Mouse (Mus musculus) heart, postnatal 0 days (tissue): ENCODE results near the gene Rbm20. TPM values are rescaled to one million over a fixed set of nuclear protein-coding genes. Genes with fewer than 3 reads are reported as not detected.

ENCODE experiments used
- ATAC-seq: fragments of 200-750 bp; cut with Nextera tagmentation; 2 replicates; pipeline ENCODE4 v1.8.0; 2017; ENCODE audit warnings: low read depth, moderate number of reproducible peaks, moderate library complexity; ENCODE audit not compliant: insufficient read depth
- DNase-seq: peaks from one replicate; pipeline ENCODE4 v3.0.0-alpha.2; 2016; ENCODE audit warnings: low spot score
- H3K27ac ChIP-seq: fragments of 300-500 bp; sonication (generic); 2 replicates; pipeline ENCODE4 v1.5.1; 2014; ENCODE audit warnings: low read depth, mild to moderate bottlenecking
- H3K27me3 ChIP-seq: fragments of 300-500 bp; sonication (generic); 2 replicates; pipeline ENCODE4 v1.6.1; 2014; ENCODE audit warnings: low read length, mixed read lengths; ENCODE audit not compliant: control insufficient read depth, insufficient read depth
- H3K36me3 ChIP-seq: fragments of 300-500 bp; sonication (generic); replicated peaks from 2 replicates; pipeline ENCODE4 v1.6.1; 2014; ENCODE audit warnings: low read length, mixed read lengths; ENCODE audit not compliant: control insufficient read depth, insufficient read depth
- H3K4me1 ChIP-seq: fragments of 300-500 bp; sonication (generic); 2 replicates; pipeline ENCODE4 v1.6.1; 2014; ENCODE audit warnings: antibody characterized with exemption; ENCODE audit not compliant: control insufficient read depth, insufficient read depth
- H3K4me2 ChIP-seq: fragments of 300-500 bp; sonication (generic); 2 replicates; pipeline ENCODE4 v1.6.1; 2014; ENCODE audit warnings: low read depth, mild to moderate bottlenecking, low read length, moderate library complexity
- H3K4me3 ChIP-seq: fragments of 300-500 bp; sonication (generic); 2 replicates; pipeline ENCODE4 v1.5.1; 2014; ENCODE audit warnings: low read depth, low read length
- H3K9ac ChIP-seq: fragments of 300-500 bp; sonication (generic); replicated peaks from 2 replicates; pipeline ENCODE4 v1.6.1; 2014; ENCODE audit warnings: low read depth, low read length, mixed read lengths
- H3K9me3 ChIP-seq: fragments of 300-500 bp; sonication (generic); replicated peaks from 2 replicates; pipeline ENCODE4 v1.6.1; 2016; ENCODE audit warnings: low read length; ENCODE audit not compliant: control insufficient read depth
- CTCF ChIP-seq: IDR thresholded peaks from 2 replicates; pipeline ENCODE4 v1.5.1; 2016; ENCODE audit warnings: antibody characterized with exemption, control low read depth, low read depth
- EP300 ChIP-seq: IDR thresholded peaks from 2 replicates; pipeline ENCODE4 v1.6.1; 2016; ENCODE audit warnings: antibody characterized with exemption, low read depth
- WGBS: fragments of 180-500 bp; shearing (Covaris S2); extraction: QIAGEN DNeasy Blood & Tissue Kit; methylation state at CpG from one replicate; pipeline ENCODE4 v1.1.7; 2014; 5-methylcytosine and 5-hydroxymethylcytosine counted together
- polyA plus RNA-seq: library from polyadenylated mRNA; unstranded; fragments of >200 nt; fragmentation: Nextera tagmentation; extraction: Ambion mirVana; gene quantifications from 2 replicates; pipeline ENCODE4 v1.2.1, GENCODE M21; 2015
- total RNA-seq: library from RNA; depleted of rRNA; stranded (reverse); fragments of >200 nt; gene quantifications from 2 replicates; pipeline ENCODE4 v1.2.3, GENCODE M21; 2014; ENCODE audit warnings: low replicate concordance

Rbm20 gene
- total and polyA plus RNA-seq, 2 experiments from 2014 or later, result 65.2 to 340 TPM

- ATAC-seq (peak; percentile 44; the same call in 1 of the 2 replicates), DNase-seq (peak; percentile 42)
- Histone ChIP-seq H3K9ac (no peak overlapping the region), H3K27ac (peak overlapping the region; percentile 68; the same call in 1 of the 2 replicates), H3K36me3 (no peaks in the 10 kb centered on the region), H3K9me3 (no peaks in the 10 kb centered on the region), H3K4me1 (peaks cover 32% of the 10 kb centered on the region), H3K4me3 (no peak overlapping the region), H3K4me2 (no peak overlapping the region), H3K27me3 (no peaks in the 10 kb centered on the region)
- WGBS, result 44% methylated on average over 5 of the region's 5 CpGs
- TF ChIP-seq CTCF (no peak), EP300 (no peak)
Observed at GRCm38 (mm10) chr19:53890781-53891251, 213.7 kb downstream of the Rbm20 start.

GRCm38 (mm10) chr19:53891569-53891968 is 214.5 kb downstream of the Rbm20 start:
- DNase-seq, result no peak

DNA sequence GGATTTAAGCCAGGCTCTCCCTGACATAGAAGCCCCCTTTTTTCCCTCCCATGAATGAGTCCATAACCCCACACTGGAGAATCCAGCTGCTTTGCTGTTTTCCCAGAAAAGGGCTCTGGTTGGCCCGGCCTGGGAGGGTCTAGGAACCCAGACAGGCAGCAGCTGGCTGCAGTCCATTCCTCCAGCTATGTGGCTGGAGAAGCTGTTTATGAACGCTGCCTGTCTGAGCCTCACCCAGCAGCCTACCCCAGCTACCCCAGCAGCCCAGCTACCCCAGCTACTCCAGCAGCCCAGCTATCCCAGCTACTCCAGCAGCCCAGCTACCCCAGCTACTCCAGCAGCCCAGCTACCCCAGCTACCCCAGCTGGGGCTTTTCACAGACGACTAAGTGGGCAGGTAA is 215.0 kb downstream of the Rbm20 start, which contains the start of gene Pdcd4:
TSS of gene Pdcd4 (plus strand) at position 171 of the 400 bp plus-strand sequence.
- Histone ChIP-seq H3K27ac (peak within 1 kb of the TSS; percentile 68), H3K9me3 (no peaks in the 10 kb centered on the region), H3K4me1 (peaks cover 32% of the 10 kb centered on the region), H3K27me3 (no peaks in the 10 kb centered on the region), H3K4me3 (no peak within 1 kb of the TSS), H3K4me2 (no peak within 1 kb of the TSS), H3K36me3 (no peaks in the 10 kb centered on the region), H3K9ac (0 out of 2 replicates have a peak within 1 kb of the TSS, but pooled peaks have one; percentile 8)
- WGBS, result 20% methylated on average over 3 of the region's 3 CpGs
- no peak for DNase-seq
- TF ChIP-seq EP300 (no peak), CTCF (no peak)
- 0 out of 2 replicates have a peak, but pooled peaks have one; percentile 46 for ATAC-seq

More at GRCm38 (mm10) chr19:53891569-53891968, 214.5 kb downstream of the Rbm20 start:
- Histone ChIP-seq H3K4me2 (no peak overlapping the region), H3K27ac (peak overlapping the region; percentile 68), H3K27me3 (no peaks in the 10 kb centered on the region), H3K36me3 (no peaks in the 10 kb centered on the region), H3K9me3 (no peaks in the 10 kb centered on the region), H3K9ac (no peak overlapping the region), H3K4me1 (peaks cover 32% of the 10 kb centered on the region), H3K4me3 (no peak overlapping the region)
- ATAC-seq, result no peak
- no peak for TF ChIP-seq EP300
- TF ChIP-seq CTCF, result no peak
- WGBS, result 81% methylated on average over 2 of the region's 2 CpGs

DNA sequence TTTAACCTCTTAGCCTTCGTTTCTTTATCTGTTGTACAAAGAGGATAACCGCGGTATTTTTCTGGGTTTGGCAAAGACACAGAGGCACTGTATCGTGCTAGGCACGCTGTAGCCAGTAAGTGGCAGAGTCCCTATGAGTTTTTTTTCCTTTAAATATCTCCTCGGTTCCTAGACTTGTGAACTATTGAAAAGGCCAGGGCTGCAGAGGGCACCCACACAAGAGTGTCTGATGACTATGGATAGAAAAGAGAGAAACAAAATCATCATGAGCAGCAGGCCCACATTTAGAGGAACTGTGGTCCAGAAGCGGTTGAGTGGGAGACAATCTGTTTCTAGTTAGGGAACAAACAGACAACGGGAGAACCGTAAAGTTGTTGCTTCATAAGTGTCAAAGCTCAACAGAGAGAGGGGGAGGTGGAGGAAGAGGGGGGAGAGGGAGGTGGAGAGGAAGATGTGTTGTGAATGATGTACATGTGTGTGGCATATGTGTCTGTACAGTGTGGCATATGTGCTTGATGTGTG is 215.8 kb downstream of the Rbm20 start:
- ATAC-seq (no peak), DNase-seq (no peak)
- peaks cover 34% of the 10 kb centered on the region for H3K4me1 ChIP-seq
- no peaks in the 10 kb centered on the region for H3K36me3 ChIP-seq
- no peaks in the 10 kb centered on the region for H3K9me3 ChIP-seq
- 38% methylated on average over 9 of the region's 9 CpGs for WGBS
- TF ChIP-seq CTCF (no peak), EP300 (no peak)
- no peak overlapping the region for H3K9ac ChIP-seq
- no peak overlapping the region for H3K4me3 ChIP-seq
- H3K27me3 ChIP-seq, result no peaks in the 10 kb centered on the region
- H3K27ac ChIP-seq, result peak overlapping the region; percentile 68; the same call in 1 of the 2 replicates
- H3K4me2 ChIP-seq, result no peak overlapping the region

GRCm38 (mm10) chr19:53893711-53894171 is 216.6 kb downstream of the Rbm20 start:
- no peak for DNase-seq
- no peak overlapping the region; the same call in 1 of the 2 replicates for H3K4me2 ChIP-seq
- H3K9me3 ChIP-seq, result no peaks in the 10 kb centered on the region
- TF ChIP-seq EP300 (no peak), CTCF (no peak)
- peaks cover 40% of the 10 kb centered on the region for H3K4me1 ChIP-seq
- H3K4me3 ChIP-seq, result no peak overlapping the region
- ATAC-seq, result no peak
- H3K36me3 ChIP-seq, result no peaks in the 10 kb centered on the region
- H3K27ac ChIP-seq, result peak overlapping the region; percentile 68
- WGBS, result 56% methylated on average over 3 of the region's 3 CpGs
- H3K9ac ChIP-seq, result no peak overlapping the region
- no peaks in the 10 kb centered on the region for H3K27me3 ChIP-seq
